Mouse (Mus musculus) liver, adult 2 months (tissue): ENCODE results near the gene Ufc1.

Experiments used
- CTCF ChIP-seq: fragments of 200-500 bp; IDR thresholded peaks from 2 replicates; pipeline ENCODE4 v1.5.1; 2011; ENCODE audit warnings: low read depth, low read length, control low read depth
- POLR2A ChIP-seq: fragments of 200-500 bp; IDR thresholded peaks from 2 replicates; pipeline ENCODE4 v1.6.1; 2011; ENCODE audit warnings: low read length, control low read depth; ENCODE audit not compliant: insufficient read depth; ENCODE audit errors: extremely low read depth

DNA sequence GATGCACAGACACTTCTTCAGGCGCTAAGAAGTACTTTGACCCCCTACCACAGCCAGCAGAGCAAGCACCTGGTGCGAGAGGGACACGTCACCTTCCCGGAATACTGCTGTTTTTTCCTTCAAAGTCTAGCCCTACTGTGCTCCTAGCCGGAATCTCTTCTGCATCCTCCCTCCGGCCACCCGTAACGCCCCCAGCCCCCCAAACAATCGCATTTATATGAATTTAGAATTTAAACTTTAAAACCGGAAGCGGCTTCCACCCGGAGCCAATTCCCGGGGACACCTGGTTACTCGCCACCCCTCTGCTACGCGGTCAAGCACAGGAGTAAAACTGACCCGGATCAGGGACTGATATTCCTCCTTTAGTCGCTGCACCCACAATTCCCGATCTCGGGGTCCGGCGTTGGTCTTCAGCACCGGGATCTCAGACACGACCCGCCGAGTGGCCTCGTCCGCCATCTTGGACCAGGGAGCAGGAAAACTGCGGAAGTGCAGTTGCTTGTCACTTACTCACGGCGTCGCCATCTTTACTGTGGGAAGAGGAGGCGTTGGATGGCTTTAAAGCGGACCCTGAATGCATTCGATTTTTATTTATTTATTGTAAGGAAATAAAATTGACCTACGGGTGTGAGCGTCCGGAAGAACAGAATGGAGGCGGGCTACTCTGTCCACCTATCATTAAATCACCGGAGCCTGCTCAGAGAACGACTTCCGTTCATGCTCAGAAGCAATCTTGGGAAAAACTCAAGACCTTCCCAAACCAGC lies at the start of gene Ufc1:
- TF ChIP-seq POLR2A (0 out of 2 replicates have a peak, but pooled peaks have one; percentile 18), CTCF (no peak)
